Mouse (Mus musculus): ENCODE results near the gene Dok7.

DNA sequence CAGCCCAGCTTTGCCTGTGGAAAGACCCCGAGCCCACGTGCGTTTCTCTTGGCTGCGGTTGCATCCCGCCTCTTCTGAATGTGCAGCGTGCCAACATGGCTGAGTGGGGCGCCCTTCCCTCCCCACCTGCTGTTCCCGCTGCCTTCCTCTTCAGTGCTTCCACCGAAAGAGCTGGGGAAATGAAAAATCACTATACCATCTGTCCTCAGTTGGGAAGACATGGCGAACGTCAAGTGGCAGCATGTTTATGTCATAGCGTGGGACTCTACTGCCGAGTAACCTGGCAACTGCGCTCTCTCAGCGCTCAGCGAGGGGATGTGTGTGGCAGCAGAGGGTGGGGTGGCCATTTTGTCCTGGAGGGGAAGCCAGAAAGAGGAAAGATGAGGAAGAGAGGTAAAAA is 72.6 kb downstream of the Dok7 start:
- TF ChIP-seq POLR2A (IDR thresholded peaks at IDR 0.05; ENCODE audit: insufficient read depth, low read length): no peak
- TF ChIP-seq EP300 (IDR thresholded peaks at IDR 0.05; ENCODE audit: insufficient read depth, low read depth, low read length): no peak

All from ES-Bruce4 (cell line).